Mouse (Mus musculus) NIH3T3 (cell line): ENCODE data around the gene Slc16a10.

ENCODE experiments used
- DNase-seq: peaks from one replicate; pipeline ENCODE4 v3.0.0-alpha.2; 2012; ENCODE audit warnings: low read depth

Gene Slc16a10

GRCm38 (mm10) chr10:40068595-40068994, 73.5 kb downstream of the Slc16a10 start:
- no peak for DNase-seq

GRCm38 (mm10) chr10:40067529-40067928, 74.5 kb downstream of the Slc16a10 start:
- DNase-seq, result peak; percentile 60

- peak; percentile 60 for DNase-seq
These were observed 75.0 kb downstream of the Slc16a10 start for GRCm38 (mm10) chr10:40067071-40067470.

GRCm38 (mm10) chr10:40065357-40065756, 76.7 kb downstream of the Slc16a10 start:
- no peak for DNase-seq

- DNase-seq, result peak; percentile 39
These were observed 78.7 kb downstream of the Slc16a10 start for GRCm38 (mm10) chr10:40063291-40063890.

GRCm38 (mm10) chr10:40062812-40063211, 79.2 kb downstream of the Slc16a10 start:
- no peak for DNase-seq

- DNase-seq, result no peak
These were observed 80.1 kb downstream of the Slc16a10 start for GRCm38 (mm10) chr10:40061926-40062325.

GRCm38 (mm10) chr10:40058786-40059120, 83.3 kb downstream of the Slc16a10 start:
- DNase-seq, result no peak

- peak; percentile 65 for DNase-seq
These were observed 83.8 kb downstream of the Slc16a10 start for GRCm38 (mm10) chr10:40058062-40058785.

GRCm38 (mm10) chr10:40057615-40058014, 84.4 kb downstream of the Slc16a10 start:
- DNase-seq, result no peak

GRCm38 (mm10) chr10:40054455-40054854, 87.6 kb downstream of the Slc16a10 start:
- no peak for DNase-seq

- DNase-seq, result no peak
These were observed 88.2 kb downstream of the Slc16a10 start for GRCm38 (mm10) chr10:40053896-40054295.

GRCm38 (mm10) chr10:40053257-40053895, 88.7 kb downstream of the Slc16a10 start:
- peak; percentile 85 for DNase-seq

GRCm38 (mm10) chr10:40051997-40052396, 90.1 kb downstream of the Slc16a10 start:
- DNase-seq, result no peak

GRCm38 (mm10) chr10:40050763-40051162, 91.3 kb downstream of the Slc16a10 start:
- DNase-seq, result no peak

GRCm38 (mm10) chr10:40041339-40041738, 100.7 kb downstream of the Slc16a10 start:
- peak; percentile 37 for DNase-seq

- DNase-seq, result no peak
These were observed 105.1 kb downstream of the Slc16a10 start for GRCm38 (mm10) chr10:40036686-40037560.

GRCm38 (mm10) chr10:40034956-40035355, 107.1 kb downstream of the Slc16a10 start:
- no peak for DNase-seq

GRCm38 (mm10) chr10:40032897-40033296, 109.2 kb downstream of the Slc16a10 start:
- peak; percentile 30 for DNase-seq

- no peak for DNase-seq
These were observed 111.3 kb downstream of the Slc16a10 start for GRCm38 (mm10) chr10:40030716-40031115.

GRCm38 (mm10) chr10:40029610-40030009, 112.4 kb downstream of the Slc16a10 start:
- no peak for DNase-seq

GRCm38 (mm10) chr10:40028091-40028490, 114.0 kb downstream of the Slc16a10 start:
- DNase-seq, result no peak
